Mouse (Mus musculus): ENCODE results near the gene Olfr1389.
"Not testable (repeated sequence)": the region's sequence is repeated elsewhere in the genome, so short reads cannot be mapped to it uniquely, and the experiment has no call there.

The Olfr1389 gene

GRCm38 (mm10) chr11:49422767-49423166, at the start of gene Olfr1389:
Gene Olfr1389 (plus strand): TSS chr11:49423067.
- no peak for DNase-seq (ENCODE audit: low spot score)

DNA sequence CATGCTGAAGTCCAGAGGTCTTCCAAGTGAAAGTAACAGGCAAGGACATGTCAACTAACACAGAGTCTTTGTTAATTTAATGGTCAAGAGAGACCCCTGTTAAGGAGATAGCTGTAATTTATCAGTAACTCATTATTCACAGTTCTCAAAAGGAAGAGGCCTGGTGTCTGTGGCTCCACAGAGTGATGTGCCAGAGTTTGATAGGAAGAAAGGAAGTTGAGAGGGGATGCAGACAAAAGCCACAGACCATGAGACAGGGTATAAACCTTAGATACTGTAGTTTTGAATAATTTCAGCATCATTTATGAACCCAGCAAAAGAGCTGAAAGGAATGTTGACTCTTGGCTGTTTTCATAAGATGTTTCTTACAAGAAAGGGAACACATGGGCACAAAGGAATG, 39.7 kb upstream of the Olfr1389 start:
- DNase-seq (ENCODE audit: low spot score): no peak

DNA sequence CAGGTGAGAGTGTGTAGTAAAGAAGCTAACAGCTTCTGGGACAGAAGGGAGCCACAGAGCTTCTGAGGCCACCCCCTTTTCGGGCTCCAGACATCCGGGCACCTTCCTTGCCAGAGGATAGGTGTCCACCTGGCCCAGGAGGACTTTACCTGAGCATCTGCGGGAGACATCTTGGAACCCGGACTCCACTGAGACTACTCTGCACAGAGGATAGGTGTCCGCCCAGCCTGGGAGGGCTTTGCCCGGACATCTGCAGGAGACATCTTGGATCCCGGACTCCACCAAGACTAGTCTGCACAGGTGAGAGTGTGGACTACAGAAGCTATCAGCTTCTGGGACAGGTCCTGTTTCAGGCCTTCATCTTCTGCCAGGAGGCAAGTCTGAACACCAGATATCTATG, 36.7 kb upstream of the Olfr1389 start:
- DNase-seq (ENCODE audit: low spot score): not testable (repeated sequence)

DNA sequence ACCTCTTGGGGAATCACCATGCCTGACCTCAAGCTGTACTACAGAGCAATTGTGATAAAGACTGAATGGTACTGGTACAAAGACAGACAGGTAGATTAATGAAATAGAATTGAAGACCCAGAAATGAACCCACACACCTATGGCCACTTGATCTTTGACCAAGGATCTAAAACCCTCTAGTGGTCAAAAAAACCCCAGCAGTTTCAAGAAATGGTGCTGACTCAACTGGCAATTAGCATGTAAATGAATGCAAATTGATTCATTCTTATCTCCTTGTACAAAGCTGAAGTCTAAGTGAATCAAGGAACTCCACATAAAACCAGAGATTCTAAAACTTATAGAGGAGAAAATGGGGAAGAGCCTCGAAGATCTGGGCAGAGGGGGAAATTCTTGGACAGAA, 30.2 kb upstream of the Olfr1389 start:
- DNase-seq (ENCODE audit: low spot score): not testable (repeated sequence)

DNA sequence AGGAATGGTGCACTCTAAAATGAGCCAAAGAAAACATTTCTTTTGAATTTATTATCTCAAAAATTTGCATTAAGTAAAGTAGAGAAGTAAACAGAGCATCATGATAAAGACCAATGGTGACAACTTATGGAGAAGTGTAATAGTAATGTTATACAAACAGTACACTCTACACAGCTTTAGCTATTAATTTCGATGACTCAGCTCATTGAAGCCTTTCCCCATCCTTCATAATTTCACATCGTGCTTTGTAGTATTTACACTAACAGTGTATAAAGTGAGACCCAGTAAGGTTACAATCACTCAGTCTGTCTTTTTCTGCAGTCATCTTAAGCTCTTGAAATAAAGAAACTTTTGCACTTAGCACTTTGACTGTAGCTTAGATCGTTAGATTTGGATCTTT, 16.1 kb upstream of the Olfr1389 start:
- no peak for DNase-seq (ENCODE audit: low spot score)

DNA sequence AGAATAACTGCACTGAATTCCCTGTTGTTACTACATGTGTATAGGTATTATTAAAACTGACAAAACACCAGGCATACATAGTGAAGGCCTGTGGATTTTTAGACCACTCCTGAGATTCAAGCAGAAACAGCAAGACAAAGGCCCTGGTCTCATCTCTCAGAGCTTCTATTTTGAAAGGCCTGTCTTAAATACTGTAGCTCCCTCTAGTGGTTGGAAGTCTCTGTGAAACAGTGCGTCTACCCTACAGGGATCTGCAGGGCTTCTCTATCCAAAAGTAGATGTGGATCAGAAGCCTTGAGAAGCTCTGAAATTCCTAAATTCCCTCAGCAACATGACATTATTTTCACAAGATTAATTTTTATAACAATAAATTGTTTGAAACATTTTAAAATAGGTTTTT, 12.3 kb upstream of the Olfr1389 start:
- DNase-seq (ENCODE audit: low spot score): no peak

DNA sequence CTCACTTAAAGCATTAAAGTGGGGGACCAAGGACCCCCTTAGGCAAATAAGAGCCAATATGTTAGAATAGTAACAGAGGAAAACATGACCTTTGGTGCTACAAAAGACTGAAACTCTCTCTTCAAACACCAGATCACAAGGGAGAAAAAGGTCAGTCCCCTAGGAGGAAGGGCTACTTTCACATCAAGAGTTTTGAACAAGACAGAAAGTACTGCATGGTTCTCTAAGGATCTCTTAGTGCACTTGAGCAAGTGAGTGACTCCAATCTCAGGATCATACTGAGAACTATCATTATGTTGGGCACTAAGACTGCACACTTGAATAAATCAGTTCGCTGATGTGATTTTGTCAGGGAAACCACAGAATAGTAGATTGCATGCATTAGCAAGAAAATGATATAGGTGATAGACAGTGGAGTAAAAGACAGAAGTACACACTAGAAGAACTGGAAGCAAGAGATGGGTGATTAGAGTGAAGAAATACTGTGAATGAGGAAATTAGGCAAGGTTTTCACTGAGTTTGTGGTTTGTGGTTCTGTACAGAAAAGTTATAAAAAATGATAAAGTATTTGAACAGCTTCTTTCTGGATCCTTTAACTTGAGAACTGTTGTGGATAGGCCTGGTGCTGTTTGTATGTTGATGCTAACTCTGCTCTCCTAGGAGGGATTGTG, 2.5 kb downstream of the Olfr1389 start:
- no peak for DNase-seq (ENCODE audit: low spot score)

DNA sequence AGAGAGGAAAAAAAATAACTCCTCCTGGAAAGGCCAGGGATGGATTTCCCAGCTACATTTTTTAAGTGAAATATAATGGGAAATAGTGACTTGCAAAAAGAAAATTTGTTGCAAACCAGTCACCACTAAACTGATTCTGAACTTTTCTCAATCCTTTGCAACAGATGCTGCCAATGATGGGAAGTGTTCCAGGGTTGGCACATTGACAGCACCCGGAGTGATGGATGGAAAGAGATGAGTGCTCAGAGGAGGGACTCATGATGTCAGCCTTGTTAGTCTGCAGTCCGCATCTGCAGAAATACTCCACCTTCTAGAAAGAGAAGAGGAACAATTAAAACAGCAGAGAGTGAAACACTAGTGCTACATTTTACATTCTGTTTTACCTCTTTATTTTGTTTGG, 6.8 kb downstream of the Olfr1389 start:
- no peak for DNase-seq (ENCODE audit: low spot score)

DNA sequence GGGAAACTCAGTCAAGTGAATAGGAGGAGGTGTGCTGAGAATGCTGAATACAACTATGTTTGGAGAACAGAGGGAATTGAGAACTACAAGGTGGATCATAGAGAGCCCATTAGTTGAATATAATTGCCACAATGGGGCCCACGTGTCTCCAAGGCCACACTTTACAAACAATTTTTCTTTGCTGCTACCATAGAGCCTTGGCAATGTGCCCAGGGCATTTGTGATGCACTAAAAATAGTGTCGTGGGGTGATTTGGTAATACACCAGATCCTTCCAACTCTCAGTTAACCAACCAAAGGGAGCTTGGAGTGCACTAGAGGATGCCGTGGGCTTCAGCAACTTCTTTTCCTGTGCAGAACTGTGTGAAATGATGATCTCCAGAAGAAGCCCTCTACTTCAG, 13.5 kb downstream of the Olfr1389 start, which contains the start of gene Olfr1388:
Gene Olfr1388 (plus strand): TSS at position 214 of the 400 bp plus-strand sequence.
- DNase-seq (ENCODE audit: low spot score): no peak

GRCm38 (mm10) chr11:49455043-49455442, 32.2 kb downstream of the Olfr1389 start, which contains the start of gene Olfr1387:
Gene Olfr1387 (plus strand): TSS chr11:49455343.
- no peak for DNase-seq (ENCODE audit: low spot score)

- not testable (repeated sequence) for DNase-seq (ENCODE audit: low spot score)
These were observed 41.9 kb downstream of the Olfr1389 start, which contains the start of gene Olfr1386 for GRCm38 (mm10) chr11:49464746-49465145. Gene Olfr1386 (plus strand): TSS chr11:49465046.

Data from urinary bladder, postnatal 14 days (tissue).